Mouse (Mus musculus): ENCODE data around the gene Clec2l.

Clec2l gene

DNA sequence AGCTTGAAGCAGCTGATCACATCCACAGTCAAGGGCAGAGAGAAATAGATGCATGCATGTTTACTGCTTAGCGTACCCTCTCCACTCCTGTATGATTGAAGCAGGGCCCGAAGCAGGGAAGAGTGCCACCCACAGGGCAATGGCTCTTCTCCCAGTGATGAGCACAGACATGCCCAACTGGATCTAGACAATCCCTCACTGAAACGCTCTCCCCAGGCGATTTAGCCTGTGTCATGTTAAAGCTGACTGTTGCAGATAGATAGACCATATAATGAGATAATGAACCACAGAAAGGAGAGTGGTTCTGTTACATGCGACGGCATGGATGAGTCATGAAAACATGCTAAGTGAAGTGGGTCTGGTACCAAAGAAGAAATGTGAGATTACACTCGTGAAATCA, 8.4 kb downstream of the Clec2l start:
- no peak for DNase-seq (ENCODE audit: low spot score)

DNA sequence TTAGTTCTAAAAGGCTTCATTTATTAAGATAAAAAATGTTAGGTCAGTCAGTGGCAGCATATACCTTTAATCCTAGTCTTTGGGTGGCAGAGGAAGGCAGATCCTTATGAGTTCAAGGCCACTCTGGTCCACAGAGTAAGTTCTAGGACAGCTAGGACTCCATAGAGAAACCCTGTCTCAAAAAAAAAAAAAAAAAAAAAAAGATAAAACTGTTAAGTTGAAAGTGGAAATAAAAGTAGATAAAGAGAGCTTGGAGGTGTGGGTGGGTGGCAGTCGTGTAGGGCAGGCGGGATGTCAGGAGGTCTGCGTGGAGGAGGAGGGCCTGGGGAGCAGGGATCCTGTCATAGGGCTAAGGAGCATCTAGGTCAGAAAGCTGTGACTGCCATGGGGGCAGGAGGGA, 9.1 kb downstream of the Clec2l start:
- DNase-seq (ENCODE audit: low spot score): no peak

DNA sequence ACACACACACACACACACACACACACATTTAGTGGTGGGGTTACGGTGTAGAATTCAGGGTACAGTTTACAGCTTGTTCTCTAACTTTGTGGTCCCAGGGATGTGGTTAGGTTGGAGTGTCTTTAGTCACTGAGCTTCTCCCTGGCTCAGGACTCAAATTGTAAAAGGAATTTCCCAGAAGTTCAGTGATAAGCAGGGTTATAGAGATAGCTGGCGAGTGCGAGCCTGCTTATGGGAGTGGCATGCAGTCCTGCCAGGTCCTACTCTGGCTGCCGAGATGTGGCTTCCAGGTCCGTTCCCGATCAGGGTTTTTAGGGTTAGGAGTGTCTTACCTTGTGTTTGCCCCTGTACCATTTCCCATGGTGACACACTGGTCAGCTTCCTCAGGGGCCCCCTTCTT, 13.3 kb downstream of the Clec2l start:
- no peak for DNase-seq (ENCODE audit: low spot score)

DNA sequence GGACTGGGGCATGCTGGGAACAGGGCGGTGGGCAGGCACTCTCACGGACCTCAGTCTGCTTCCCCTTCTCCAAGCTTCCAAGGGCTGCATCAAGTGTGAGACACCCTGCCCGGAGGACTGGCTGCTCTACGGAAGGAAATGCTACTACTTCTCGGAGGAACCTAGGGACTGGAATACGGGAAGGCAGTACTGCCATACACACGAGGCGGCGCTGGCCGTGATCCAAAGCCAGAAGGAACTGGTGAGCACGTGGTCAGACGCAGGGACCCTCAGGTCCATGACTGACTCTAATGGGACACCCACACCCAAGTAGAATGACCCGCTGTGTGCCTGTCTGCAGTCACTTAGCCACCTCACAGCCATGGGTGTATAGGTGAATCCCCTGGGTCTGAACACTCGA, 13.9 kb downstream of the Clec2l start:
- DNase-seq (ENCODE audit: low spot score): no peak

DNA sequence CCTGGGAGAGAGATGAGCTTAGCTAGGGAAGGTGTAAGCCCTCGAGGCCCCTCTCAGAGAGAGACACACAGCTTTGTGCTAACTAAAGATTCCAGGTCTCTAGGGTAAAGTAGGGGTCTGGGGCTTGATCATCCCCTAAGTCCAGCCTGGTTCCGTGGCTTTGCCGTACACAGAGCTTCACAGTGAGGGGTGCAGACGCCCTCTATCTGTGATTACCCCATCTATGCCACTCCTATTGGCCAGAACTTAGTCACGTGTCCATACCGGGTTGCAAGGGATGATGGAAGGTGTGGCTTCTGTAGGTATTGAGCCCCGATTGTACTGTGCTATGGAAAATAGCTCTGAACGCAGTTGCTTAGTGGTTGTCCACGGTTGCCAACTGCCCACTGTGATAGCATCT, 14.8 kb downstream of the Clec2l start:
- DNase-seq (ENCODE audit: low spot score): no peak

DNA sequence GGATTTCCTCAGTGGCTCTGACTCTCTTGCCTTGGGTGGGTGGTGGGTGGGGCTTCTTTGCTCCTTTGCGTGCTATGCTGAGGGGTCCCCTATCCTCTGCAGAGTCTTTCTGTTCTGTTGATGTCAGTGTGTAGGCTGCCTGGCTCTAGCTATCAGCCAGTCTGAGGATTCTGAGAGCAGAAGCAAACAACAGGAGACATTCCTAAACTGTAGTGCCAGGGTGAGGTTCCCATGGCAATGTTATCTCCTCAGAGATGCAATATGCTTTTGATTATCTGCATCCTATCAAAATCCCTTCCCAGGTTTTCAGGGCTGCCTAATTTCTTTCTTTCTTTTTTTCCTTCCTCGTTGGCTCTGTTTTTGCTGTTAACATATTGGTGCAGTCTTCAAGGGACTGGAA, 19.7 kb downstream of the Clec2l start:
- no peak for DNase-seq (ENCODE audit: low spot score)

DNA sequence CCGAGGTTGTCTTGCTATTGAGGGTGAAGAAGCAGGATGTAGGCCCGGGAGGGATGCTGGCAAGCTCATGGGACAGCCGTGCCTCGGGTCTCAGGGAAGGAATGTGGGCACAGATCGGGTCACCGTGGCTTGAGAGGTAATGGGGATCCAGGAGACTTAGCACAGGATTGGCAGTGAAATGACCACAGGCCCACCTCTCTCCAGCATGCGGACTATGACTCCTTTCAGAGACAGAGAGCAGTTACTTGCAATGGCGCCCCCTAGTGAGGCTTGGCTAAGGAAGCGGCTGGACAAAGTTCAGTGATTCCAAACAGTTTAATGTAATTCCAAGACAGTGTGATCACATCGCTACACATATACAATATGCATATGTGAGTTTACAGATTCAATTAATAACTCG, 24.3 kb downstream of the Clec2l start:
- DNase-seq (ENCODE audit: low spot score): no peak

DNA sequence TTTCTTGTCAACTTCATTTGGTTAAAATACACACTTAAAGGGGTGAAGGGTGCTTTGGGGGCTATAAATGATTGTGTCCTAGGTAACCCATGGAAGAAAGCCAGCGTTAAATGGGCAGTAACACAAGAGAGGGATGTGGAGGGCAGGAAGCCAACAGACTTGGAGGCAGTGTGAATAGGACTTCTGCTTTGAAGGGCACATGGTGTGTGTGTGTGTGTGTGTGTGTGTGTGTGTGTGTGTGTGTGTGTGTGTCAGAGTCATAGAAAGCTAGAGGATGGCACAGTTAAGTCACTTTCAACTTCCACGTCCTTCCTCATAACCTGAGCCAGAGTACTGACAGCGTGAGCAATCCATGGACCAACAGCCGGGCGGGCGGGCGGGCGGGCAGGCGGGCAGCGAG, 26.0 kb downstream of the Clec2l start:
- DNase-seq (ENCODE audit: low spot score): no peak

DNA sequence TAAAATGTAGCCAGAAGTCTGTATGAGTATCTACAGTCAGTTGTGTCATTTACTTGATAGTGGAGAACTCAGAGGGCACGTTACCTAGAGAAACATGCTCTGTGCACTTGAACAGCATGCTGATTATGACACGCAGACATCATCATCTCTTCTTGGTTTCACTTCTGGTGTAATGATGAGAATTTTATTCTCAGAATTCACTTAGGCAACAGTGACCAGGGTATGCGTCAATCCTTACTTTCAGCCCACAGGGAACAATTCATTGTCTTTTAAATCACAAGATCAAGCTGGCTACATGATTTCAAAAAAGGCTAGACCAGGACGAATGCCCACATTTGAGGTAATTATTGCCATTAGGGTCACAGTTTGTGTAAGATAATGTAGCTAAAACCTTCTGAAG, 27.7 kb downstream of the Clec2l start:
- DNase-seq (ENCODE audit: low spot score): no peak

DNA sequence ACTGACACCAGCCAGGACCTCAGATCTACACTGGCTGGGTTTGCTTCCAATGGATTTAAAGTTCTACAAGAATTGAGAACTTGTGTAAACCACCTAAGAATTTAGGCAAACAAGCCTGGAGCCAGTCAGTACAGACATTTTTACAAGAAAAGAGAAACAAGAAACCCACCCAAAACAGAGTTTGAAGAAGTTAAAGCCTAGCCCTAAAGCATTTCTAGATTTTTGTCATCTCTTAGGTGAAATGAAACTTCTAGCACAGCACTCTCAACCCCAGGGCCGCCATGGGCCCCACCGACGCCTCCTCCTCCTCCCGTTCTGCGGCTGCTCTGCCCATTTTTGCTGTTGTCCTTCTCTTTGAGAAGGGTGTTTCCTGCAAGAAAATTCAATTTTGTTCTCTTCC, 28.2 kb downstream of the Clec2l start:
- no peak for DNase-seq (ENCODE audit: low spot score)

DNA sequence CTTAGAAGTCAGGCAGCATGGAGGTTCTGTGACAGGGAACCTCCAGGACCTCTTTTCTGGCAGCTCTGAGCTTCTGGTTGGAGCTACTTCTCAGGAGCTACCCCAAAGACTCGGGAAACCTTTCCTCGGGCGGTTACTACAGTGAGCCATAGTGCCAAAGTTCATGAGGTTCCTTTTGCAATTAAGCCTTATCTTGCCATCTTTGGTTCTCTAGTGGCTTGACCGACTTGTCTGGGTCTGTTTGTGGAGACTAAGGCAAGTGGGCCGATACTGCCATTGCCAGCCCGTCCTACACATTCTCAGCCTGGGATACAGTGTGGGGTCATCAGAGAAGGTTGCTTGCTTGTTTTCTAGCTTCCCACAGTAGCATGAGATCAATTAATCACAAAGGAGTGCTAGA, 29.7 kb downstream of the Clec2l start:
- DNase-seq (ENCODE audit: low spot score): no peak

DNA sequence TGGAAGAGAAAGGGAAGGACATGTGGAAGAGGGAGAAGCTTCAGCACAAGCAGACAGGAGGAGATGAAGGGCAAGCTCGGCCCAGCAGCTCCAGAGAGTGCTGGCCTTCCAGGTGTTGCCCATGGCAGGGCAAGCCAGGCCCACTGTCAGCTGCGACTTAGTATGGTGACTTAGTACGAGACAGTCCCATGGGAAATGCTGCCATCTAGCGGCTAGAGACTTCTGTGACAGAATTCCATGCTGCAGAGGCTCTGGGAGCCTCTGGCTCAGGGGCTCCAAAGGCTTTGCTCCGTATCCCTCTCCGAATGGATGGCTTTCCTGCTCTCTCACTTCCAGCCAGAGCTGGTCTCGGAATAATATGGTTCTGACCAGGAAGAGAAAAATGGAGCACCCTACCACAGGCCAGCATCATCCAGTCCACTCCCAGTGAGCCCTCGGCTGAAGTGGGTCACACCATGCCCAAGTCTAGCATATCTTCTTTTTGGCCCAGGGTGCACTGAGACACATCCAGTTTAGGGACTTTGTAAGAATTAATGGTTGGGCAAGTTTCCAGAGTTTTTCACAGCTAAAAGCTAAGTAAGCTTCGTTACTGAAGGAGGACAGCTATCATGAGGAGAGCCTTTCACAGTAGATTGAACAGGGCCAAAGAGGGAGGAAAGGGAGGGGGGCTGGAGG, 32.6 kb downstream of the Clec2l start:
- DNase-seq (ENCODE audit: low spot score): peak; percentile 48

DNA sequence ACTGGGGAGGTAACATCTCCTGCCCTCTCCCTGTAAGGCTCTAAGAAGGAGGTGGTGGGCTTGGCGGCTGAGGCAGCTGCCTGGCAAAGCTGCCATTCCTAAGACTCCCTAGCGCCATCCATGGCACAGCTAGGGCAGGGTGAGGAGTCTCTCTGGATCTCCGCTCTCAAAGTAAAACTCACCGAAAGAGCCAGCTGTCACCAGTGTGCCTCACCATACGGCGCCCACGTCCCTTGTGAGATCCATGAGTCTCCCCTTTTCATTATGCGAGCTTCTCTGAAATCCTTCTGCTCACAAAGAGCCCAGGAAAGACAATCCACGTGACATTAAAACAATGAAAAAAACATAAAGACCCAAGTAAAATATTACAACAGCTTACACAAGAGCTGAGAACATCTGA, 33.7 kb downstream of the Clec2l start:
- DNase-seq (ENCODE audit: low spot score): no peak

DNA sequence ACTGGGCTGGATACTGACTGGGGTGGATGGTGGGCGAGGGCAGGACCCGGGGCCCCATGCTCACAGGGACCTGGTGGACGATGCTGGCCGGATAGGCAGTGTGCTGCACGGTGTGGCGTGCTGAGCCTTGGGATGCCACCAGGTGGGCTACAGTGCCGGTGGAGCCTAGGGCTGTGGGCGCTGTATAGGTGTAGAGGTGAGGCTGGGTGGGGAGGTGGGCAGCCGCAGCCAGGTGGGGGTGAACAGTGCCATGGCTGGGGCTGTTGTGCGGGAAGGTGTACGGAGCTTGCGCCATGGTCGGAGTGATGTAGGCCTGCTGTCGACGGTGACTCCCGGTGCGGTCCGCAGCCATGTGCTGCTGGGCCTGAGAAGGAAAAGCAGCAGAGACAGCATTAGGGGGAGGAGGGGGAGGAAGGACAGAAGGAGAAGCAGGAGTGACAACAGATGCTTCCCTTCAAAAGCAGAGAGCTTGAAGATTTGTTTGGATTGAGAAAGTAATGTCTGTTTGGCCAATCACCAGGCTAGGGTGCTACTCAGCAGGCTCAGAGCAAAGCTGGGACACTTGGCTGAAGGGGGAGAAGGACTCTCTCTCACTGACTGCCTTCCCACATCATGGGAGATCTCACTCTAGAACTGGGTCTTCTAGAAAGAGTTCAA, 35.5 kb downstream of the Clec2l start:
- DNase-seq (ENCODE audit: low spot score): no peak

DNA sequence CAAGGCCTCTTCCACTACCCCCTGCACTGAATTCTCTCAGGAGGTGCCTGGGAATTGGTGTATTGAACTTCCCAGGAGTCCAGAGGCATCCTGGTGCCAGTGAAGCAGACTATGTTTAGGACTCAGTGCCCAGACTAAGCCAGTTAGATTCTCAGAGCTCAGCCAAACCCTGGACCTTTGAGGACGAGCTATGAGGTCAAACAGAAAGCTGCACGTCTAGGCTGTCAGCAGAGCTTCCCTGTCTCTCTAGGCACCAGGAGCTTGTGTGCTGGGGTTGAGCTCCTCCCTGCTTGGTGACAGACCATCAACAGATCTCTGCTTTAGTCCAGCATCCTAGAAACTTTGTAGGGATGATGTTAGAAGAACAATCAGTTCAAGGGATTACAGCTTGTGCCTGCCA, 38.6 kb downstream of the Clec2l start:
- no peak for DNase-seq (ENCODE audit: low spot score)

DNA sequence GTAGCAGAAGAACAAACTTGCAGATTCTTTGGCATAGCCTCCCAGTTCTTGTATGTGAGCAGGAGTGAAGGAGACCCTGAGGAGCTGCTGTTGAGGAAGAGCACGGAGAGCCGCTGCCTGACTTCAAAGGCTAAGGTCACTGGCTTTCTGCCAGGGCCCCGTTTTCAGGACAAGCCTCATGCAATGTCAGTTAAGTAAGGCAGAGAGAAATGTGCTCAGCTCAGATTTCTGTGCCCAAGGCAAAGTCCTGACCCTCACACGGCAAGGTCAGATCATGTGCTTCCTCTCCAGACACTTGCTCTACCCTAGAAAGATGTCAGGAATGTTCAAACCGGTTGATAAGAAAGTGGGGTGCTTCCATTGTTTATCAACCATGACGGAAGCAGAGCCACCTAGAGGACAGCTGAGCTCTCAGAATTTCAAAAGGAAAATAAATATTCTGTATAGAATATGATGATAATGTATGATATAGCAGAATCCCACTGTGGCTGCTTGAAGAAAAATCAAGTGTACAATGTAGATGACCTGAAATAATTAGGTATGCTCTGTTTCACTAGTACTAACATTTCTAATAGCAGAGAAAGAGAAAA, 40.0 kb downstream of the Clec2l start:
- no peak for DNase-seq (ENCODE audit: low spot score)

DNA sequence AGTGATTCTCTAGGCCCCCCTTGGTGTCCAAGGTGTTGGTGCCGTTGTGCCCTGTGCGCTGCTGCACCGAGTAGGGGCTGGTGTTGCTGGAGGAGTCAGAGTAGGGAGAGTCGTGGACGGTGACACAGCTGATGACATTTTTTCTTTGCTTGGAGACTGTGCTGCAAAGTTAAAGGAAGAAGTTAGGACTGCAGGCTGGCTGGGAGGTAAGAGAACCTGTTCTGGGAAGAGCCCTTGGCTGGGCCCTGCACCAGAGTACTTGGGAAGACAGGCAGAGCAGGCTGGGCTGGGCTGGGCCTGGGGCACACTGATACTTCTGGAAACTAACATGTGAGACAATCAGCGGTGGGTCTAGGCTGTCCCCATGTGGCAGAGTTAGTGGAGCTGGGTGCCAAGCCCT, 40.7 kb downstream of the Clec2l start:
- no peak for DNase-seq (ENCODE audit: low spot score)

DNA sequence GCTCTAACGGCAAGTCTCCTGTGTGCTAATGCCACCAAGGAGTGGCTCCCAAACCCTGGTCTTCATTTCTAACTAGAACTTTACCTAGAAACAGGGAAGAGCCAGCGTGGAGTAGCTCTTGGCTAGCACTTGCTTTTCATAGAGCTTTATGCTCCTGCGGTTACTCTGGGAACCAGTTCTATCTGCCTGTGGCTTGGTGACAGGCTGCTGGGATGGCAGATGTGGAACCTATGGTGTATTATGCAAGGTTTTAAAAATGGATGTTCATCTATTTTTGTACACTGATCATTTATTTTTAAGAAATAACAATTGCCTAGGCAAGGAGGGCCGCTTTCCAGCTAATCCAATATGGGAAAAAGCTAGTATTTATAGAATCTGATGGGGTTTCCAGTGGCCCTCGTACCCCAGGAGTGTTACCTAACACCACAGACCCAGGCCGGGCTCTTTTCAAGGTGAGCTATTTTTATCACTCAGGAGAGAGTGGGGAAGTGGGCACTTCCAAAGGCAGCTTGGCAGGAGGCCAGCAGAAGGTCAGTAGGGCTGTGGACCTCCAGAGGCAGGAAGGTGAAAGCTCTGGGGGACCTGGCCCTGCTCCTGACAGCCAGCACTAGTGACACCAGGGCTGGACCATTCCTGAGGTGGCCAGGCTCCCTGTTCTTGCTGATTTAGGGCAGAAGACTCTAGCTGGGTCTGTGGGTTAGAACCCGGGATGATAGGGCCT, 41.6 kb downstream of the Clec2l start:
- DNase-seq (ENCODE audit: low spot score): no peak

DNA sequence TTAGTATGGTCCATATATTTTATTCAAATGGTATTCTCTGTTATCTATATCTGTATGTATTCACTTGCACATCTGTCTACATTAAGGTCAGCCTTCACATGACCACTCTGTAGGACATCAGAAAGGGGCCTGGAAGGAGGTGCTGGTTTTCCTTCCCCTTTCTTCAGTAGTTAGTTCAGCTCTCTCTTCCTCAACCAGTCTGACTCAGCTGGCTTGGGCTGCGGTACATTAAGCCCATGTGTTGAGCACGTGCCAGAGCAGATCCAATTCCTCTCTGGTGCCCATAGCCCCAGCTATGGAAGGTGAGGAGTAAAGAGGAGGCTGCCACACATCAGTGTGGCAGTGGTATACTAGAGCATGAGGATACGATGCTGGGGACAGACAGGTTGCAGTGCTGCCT, 47.6 kb downstream of the Clec2l start:
- no peak for DNase-seq (ENCODE audit: low spot score)

DNA sequence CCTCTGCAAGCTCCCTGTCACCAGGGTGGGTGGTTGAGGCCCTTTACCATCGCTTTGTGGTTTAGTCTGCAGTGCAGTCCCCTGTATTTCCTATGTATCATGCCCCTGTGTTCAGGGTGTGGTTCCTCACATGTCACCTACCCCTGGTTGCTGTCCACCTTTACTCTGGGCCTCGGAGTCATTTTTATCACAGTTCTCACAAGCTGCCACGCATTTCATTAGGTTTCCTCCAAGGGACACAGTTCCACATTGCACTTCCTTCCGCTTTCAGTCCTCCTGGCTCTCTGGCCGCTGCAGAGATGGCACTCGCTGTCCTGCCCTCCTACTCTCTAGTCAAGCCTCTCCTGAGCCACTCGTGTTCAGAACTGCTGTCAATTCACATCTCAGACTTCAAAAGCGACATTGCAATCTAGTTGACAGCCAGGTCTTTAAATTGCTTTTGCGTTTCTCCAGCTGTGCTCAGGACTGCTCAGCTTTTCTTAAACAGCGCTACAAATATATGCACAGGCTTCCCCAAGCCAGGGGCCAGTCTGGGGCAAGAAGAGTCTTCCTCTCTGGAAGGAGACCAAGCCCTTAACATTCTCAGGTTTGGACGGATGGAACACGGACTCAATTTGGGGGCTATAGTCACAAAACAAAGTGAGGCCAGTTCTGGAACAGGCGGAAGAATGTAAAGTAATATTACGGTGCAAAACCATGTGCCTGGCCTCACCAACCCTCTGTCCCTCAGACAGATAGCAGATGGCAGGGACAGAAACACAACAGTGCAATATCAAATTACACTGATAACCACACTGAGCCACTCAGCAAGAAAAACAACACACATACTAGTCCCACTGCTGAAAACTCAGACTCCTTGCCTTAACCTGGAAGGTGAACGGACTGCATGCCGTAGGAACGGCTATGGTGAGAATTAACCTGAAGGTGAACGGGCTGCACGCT, 51.4 kb downstream of the Clec2l start:
- DNase-seq (ENCODE audit: low spot score): no peak

DNA sequence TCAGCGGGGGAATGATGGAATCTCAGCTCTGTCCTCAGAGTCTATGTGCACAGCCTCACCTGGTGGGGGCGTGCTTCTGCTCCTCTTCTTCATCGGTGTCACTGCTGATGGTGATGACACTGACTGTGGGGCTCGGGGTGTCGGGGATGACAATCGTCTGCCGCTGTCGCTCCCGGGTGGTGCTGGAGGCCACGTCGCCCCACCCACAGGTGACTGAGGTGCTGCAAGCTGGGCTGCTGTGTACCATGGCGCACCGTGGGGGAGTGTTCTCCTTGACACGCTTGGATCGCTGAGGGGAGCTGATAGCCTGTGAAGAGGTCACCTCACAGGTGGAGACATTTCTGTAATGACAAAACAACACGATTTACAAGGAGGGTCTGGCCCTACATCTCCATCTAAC, 53.0 kb downstream of the Clec2l start:
- DNase-seq (ENCODE audit: low spot score): no peak

DNA sequence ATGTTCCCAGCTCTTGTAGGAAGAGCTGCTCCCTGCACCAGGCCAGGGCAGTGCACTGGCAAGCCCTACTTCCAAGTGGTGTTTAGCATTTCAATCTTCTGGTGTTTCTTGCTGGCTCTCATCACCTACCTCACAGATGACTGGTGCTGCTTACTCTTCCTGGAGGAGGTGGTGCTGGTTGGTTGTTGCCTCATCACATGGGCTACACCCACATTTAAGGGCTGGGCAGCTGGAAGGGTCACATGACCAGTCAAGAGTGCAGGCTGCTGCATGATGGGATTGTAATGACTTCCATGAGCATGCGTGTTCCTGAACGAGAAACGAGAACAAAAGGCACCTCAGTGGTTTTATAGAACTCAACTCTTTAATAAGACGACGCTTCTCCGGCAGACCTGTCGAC, 55.8 kb downstream of the Clec2l start:
- no peak for DNase-seq (ENCODE audit: low spot score)
